Mouse (Mus musculus) CH12F3 (cell line): ENCODE data around the gene Ptprn2.

Source experiments
- in situ Hi-C: fragments of 300-500 bp; cut with MboI; formaldehyde crosslinking; loops from 2 replicates; pipeline ENCODE4 v1.14.3; 2020; ENCODE audit warnings: low sequenced_read_pairs

The Ptprn2 gene

GRCm38 (mm10) chr12:117098295-117098694, 612.8 kb downstream of the Ptprn2 start:
- in situ Hi-C loops, result no loop called here

- in situ Hi-C loops, result no loop called here
These were observed 621.2 kb downstream of the Ptprn2 start for GRCm38 (mm10) chr12:117106696-117107095.

- in situ Hi-C loops, result no loop called here
These were observed 621.7 kb downstream of the Ptprn2 start for GRCm38 (mm10) chr12:117107143-117107616.

- in situ Hi-C loops, result no loop called here
These were observed 629.8 kb downstream of the Ptprn2 start for GRCm38 (mm10) chr12:117115254-117115865.

GRCm38 (mm10) chr12:117127078-117127477, 641.6 kb downstream of the Ptprn2 start:
- in situ Hi-C loops, result no loop called here

GRCm38 (mm10) chr12:117127485-117127884, 642.0 kb downstream of the Ptprn2 start:
- in situ Hi-C loops, result no loop called here

GRCm38 (mm10) chr12:117132095-117132494, 646.6 kb downstream of the Ptprn2 start:
- in situ Hi-C loops, result no loop called here

- in situ Hi-C loops, result no loop called here
These were observed 649.7 kb downstream of the Ptprn2 start for GRCm38 (mm10) chr12:117135205-117135604.

- in situ Hi-C loops, result no loop called here
These were observed 651.0 kb downstream of the Ptprn2 start for GRCm38 (mm10) chr12:117136472-117137010.

- in situ Hi-C loops, result no loop called here
These were observed 655.4 kb downstream of the Ptprn2 start for GRCm38 (mm10) chr12:117140901-117141300.

- in situ Hi-C loops, result no loop called here
These were observed 655.9 kb downstream of the Ptprn2 start for GRCm38 (mm10) chr12:117141394-117141793.

GRCm38 (mm10) chr12:117149176-117149575, 663.7 kb downstream of the Ptprn2 start:
- in situ Hi-C loops, result no loop called here

- in situ Hi-C loops, result no loop called here
These were observed 665.3 kb downstream of the Ptprn2 start for GRCm38 (mm10) chr12:117150611-117151395.

GRCm38 (mm10) chr12:117151611-117152010, 666.1 kb downstream of the Ptprn2 start:
- in situ Hi-C loops, result no loop called here

- in situ Hi-C loops, result no loop called here
These were observed 667.0 kb downstream of the Ptprn2 start for GRCm38 (mm10) chr12:117152366-117153165.

- in situ Hi-C loops, result no loop called here
These were observed 667.6 kb downstream of the Ptprn2 start for GRCm38 (mm10) chr12:117153166-117153480.

GRCm38 (mm10) chr12:117153671-117154355, 668.3 kb downstream of the Ptprn2 start:
- in situ Hi-C loops, result no loop called here

- in situ Hi-C loops, result no loop called here
These were observed 669.1 kb downstream of the Ptprn2 start for GRCm38 (mm10) chr12:117154356-117155243.

- in situ Hi-C loops, result no loop called here
These were observed 670.0 kb downstream of the Ptprn2 start for GRCm38 (mm10) chr12:117155307-117156220.
